Mouse (Mus musculus): ENCODE results near the gene Agtr1a.

- TF ChIP-seq CTCF (IDR thresholded peaks at IDR 0.05; ENCODE audit: borderline replicate concordance, extremely low read depth, insufficient read depth, insufficient read length) (no peak), POLR2A (IDR thresholded peaks at IDR 0.05; ENCODE audit: borderline replicate concordance, extremely low read depth, insufficient read depth, insufficient read length, poor library complexity, severe bottlenecking) (no peak)
These were observed 91.2 kb downstream of the Agtr1a start for GRCm38 (mm10) chr13:30427436-30427835.
